Mouse (Mus musculus) heart, postnatal 25 days (tissue): ENCODE measurements around the gene Olfr338. TPM values are rescaled to one million over a fixed set of nuclear protein-coding genes. Genes with fewer than 3 reads are reported as not detected.
"Not testable (repeated sequence)": the region's sequence is repeated elsewhere in the genome, so short reads cannot be mapped to it uniquely, and the experiment has no call there.

Experiments used
- DNase-seq: peaks from one replicate; pipeline ENCODE4 v3.0.0; 2022; ENCODE audit warnings: low spot score
- intact Hi-C: fragments of 180-260 bp; cut with DNase I; formaldehyde crosslinking; loops from one replicate; pipeline ENCODE4 v1.15.1; 2025
- total RNA-seq, 2 experiments: library from RNA; stranded (reverse); gene quantifications; 2 replicates each; pipeline ENCODE4 v1.2.3; 2021

Gene Olfr338
- total RNA-seq, result not detected

DNA sequence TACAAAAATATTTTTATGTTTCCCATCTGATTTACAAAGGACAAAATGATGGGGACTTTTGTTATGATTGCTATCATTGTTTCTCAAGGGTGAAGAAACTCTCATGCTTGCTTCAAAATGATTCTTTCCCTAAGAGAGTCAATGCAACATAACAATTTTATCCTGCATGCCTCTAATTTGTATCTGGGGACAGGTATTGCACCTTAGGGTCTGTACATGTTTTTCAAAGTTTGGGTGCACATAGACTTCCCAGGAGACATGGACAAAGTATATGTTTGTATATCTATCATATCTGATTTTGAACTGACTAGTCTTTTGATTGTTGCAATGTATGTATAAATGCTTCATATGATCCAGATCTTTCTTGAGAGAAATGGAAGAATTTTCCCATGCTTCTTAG, at the start of gene Olfr338:
Gene Olfr338, plus strand, starts transcription at position 301 of the 400 bp plus-strand sequence.
- no peak for DNase-seq
- intact Hi-C loops, result no loop called here

DNA sequence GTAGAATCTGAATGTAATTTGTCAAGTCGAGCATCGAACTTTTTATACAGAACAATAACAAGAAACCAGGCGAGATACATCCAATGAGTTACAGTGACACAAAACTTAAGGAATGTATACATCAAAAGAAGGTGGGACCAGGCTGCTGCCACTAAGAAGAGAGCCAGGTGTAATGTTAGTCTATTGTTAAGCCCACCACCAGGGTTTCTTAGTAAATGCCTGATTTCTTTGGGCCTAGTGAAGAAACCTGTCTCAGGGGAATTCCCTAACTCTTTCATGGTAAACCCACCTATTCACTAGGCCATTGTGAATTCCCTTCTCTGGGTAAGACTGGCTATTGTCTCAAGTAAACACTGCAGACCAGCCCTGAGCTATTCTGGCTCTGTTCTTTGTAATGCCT, 41.9 kb downstream of the Olfr338 start:
- DNase-seq, intact Hi-C loops: not testable (repeated sequence)

DNA sequence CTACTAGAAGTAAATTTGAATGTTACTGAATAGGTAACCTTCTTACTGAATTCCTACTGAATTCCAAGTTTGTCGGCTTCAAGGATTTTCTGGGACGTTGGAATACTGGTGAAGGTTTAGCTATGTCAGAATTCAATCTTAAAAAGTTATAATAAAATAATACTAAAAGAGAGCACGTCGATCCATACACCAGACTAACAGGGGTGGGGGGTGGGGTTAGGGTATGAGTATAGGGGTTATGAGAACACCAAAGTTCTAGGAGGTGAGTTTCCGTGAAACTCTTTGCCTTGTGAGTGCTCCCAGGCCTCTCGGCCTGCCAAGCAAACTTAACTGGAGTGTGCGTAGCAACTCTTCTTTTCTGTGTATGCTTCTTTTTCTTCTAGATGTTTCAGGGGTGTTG, 42.3 kb downstream of the Olfr338 start:
- intact Hi-C loops, DNase-seq: not testable (repeated sequence)

DNA sequence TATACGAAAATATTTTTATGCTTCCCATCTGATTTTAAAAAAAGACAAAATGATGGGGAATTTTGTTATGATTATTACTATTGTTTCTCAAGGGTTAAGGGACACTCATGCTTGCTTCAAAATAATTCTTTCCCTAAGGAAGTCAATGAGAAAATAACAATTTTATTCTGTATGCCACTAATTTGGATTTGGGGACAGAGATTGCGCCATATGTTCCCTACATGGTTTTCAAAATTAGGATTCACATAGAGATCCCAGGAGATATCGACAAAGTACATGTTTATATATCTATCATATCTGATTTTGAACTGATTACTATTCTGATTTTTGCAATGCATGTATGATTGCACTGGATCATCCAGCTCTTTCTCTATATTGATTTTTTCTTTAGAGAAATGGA, 45.3 kb downstream of the Olfr338 start, which contains the start of gene Olfr339:
Gene Olfr339, plus strand, starts transcription at position 301 of the 400 bp plus-strand sequence.
- DNase-seq, result no peak
- intact Hi-C loops, result no loop called here

Other genes starting within 250 kb of the Olfr338 start
- 10 to 100 TPM; 41.9 to 43.3 TPM for gene Mrrf, start 237.1 kb upstream of the Olfr338 start, total RNA-seq
- gene Rbm18, start 236.7 kb upstream of the Olfr338 start, total RNA-seq, result 10 to 100 TPM; 34.5 to 38.1 TPM
- 10 to 100 TPM; 16.4 to 16.8 TPM for gene Ptgs1, start 143.1 kb upstream of the Olfr338 start, total RNA-seq
- not detected for gene Olfr339, start 45.4 kb downstream of the Olfr338 start, total RNA-seq
- not detected for gene Olfr340, start 79.1 kb downstream of the Olfr338 start, total RNA-seq
- gene Olfr341, start 108.9 kb downstream of the Olfr338 start, total RNA-seq, result not detected
- not detected for gene Olfr342, start 151.5 kb downstream of the Olfr338 start, total RNA-seq
- gene Olfr344, start 193.1 kb downstream of the Olfr338 start, total RNA-seq, result not detected